Mouse (Mus musculus) cortical plate, adult 2 months (tissue): ENCODE results near the gene Gm5737.

Experiments used
- CTCF ChIP-seq: fragments of 200-500 bp; IDR thresholded peaks from 2 replicates; pipeline ENCODE4 v1.5.1; 2011; ENCODE audit warnings: mild to moderate bottlenecking, control low read depth, low read length; ENCODE audit not compliant: insufficient read depth; ENCODE audit errors: extremely low read depth
- POLR2A ChIP-seq: fragments of 200-500 bp; IDR thresholded peaks from 2 replicates; pipeline ENCODE4 v1.6.1; 2011; ENCODE audit warnings: mild to moderate bottlenecking, low read length, control low read depth; ENCODE audit not compliant: insufficient read depth; ENCODE audit errors: extremely low read depth

DNA sequence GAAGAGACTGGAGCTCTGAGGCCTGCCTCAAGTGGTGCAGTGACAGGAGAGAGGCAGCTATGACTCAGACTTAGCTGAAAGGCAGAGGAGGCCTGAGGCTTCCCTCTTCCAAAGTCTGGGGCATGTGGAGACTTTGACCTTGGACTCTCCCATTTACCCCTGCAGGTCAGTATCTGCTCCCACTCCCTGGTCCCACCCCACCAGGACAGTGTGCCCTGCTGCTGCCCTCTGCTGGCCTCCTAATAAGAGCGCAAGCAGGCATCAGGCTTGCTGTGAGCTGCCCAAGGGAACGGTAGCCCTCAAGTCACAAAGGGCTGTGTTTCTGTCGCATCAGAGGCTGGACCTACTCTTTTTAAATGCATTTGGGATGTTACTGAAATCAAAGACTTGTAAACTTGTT, 14.2 kb downstream of the Gm5737 start:
- TF ChIP-seq CTCF (peak; percentile 40), POLR2A (no peak)
